Mouse (Mus musculus) skeletal muscle tissue, adult 2 months (tissue): ENCODE results near the gene S100a4.

Experiments used
- DNase-seq: peaks from one replicate; pipeline ENCODE4 v3.0.0-alpha.2; 2012; ENCODE audit warnings: low read depth, low spot score

The S100a4 gene

DNA sequence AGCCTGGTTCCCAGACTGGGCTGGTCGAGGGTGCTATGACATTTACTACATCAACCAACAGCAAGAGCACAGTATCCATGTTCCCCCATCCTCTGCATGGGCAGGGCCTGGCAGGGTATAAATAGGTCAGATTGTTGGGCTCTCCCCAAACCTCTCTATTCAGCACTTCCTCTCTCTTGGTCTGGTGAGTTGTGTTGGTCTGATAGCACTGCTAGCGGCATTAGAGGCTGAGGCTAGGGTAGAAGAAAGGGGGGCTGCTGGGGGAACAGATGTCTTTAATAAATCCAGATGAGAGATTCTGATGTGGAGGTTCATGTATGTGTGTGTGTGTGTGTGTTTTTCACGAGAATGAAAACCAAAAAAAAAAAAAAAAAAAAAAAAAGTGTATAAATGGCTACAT is at the start of gene S100a4:
TSS of gene S100a4 (plus strand) at position 149 of the 400 bp plus-strand sequence.
- DNase-seq = no peak

DNA sequence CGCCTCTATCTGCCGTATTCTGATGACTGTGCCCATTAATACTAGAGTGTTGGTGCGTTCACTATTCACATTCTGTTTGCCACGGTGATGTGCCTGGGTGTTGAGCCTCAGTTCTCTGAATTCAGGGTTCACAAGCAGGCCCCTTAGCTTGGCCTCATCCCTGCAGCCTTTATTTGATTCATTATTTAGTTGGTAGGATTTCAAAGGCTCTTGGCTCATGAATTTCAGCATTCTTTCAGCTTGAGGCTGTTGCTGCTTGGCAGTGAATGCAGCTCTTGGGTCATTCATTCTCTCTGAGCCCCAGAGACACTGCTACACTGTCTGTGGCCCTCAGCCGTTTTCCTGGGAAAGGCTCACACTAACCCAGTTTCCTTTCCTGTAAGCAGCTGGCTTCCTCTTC is 47.6 kb upstream of the S100a4 start:
- peak; percentile 56 for DNase-seq

DNA sequence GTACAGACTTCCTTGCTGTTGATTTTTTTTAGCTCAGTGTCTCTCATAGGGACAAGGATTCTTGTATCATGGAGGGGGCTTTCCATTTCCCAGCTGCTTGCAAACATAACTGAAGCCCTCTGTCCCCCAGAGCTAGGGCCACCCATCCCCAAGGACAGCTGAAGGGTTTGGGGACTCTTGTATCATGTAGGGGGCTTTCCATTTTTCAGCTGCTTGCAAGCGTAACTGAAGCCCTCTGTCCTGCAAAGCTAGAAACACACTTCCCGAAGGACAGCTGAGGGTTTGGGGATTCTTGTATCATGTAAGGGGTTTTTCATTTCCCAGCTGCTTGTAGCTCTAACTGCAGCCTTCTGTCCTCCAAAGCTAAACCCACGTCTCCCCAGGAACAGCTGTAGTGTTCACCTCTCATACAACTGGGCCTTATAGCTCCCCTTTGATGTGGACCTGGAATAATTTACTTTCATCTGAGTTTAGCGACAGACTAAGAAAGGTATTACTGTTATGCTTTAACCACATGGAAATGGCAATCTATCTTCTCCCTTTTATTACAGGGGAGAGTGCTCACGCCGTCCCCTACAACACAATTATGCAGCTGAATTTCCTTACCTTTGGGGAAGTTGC is 43.5 kb upstream of the S100a4 start, which contains the start of gene S100a3:
TSS of gene S100a3 (plus strand) at position 571 of the 621 bp plus-strand sequence.
- DNase-seq = no peak

DNA sequence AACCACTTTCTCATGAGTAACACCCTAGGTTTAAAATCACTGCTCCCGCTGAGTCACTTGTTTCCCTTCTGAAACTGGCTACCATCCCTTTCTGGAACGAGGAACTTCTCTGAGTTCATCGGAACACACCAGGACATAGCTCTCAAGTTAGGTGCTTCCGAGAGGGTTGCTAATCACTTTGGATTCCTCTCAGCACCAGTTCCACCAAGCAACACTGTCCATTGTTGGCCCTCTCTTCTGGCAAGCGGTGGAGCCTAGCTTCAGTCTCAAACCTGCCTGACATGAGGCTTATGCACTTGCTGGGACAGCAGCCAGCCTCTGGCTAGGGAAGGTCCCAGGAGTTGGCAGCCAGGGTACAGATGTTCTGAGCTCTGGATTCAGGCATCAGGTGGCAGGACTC is 28.9 kb upstream of the S100a4 start:
- DNase-seq = peak; percentile 68

DNA sequence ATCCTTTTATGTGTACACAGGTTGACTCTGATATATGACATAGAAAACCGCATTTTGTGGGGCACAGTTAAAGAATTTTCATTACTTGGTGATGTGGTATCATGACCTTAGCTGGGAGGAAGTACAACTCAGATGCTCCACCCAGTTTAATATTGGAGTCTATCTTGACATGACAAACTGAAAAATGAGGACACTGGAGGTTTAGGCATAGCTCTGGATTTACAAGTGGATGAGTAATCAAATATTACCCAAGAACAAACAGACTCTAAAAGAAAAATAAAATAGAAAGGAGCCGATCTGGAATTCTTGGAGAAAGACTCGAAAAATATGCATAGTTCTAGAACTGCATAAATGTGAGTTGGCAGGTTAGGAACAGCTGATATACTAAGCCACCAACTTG is 28.3 kb upstream of the S100a4 start:
- DNase-seq = peak; percentile 28

DNA sequence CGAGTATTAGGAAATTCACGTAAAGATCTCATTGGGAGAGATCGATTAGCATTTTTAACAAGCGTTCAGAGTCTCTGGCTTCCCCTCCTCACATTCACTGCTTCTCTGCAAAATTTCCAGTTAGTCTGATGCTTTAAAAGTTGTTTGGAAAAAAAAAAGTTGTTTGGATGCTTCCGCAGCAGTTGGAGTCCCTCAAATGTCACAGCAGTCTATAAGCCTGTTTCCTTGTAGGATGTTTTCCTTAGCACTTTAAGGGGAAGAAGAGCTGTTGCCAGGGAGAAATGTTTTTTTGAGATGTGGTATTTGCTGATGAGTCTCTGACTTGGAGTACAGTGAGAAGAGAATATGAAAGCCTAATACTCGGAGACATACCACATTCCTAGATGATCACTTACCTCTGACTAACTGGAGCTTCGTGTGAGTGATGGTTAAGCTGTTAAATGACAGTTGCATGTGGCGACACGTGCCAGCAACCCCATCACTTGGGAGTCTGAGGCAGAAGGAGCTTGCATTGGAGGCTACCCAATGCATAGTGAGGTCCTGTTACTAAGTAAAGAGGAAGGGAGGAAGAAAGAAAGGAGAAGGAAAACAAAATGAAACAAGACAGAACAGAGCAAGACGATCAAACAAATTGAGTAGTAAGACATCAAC is 27.1 kb upstream of the S100a4 start:
- no peak for DNase-seq

DNA sequence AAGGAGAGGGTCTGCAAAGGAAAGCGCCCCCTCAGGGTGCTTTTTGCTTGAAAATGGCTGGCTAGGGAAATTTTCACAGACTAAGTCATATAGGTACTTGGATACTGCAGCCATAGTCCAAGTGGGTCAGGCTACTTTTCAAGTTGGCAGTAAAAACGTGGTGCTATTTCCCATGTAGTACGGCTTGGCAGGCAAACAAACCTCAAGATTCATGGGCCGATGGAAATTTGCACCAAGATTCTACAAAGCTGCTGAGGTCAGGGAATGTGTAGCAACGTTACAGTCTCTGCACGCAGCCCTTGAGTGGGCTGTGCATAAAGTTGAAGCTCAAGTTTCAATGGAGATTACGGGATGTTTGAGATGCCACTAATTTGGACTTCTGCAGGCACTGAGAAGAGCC is 24.1 kb upstream of the S100a4 start:
- DNase-seq = no peak

DNA sequence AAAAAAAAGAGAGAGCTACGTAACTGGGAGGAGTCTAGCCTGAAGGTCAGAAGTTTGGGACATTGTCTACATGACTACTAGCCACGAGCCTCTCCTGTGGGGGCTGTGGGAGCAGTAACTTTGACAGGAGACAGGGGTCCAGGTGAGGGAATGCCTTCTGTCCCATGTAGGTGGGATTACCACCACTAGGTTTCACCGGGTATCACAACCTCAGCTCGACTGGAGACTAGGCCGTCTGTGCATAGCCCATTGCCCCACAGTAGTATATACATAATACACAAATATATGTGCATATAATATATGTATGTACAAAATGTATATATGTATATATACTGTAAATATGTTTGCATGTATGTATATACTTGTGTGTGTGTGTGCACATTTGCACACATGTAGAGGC is 22.4 kb upstream of the S100a4 start:
- DNase-seq = no peak

DNA sequence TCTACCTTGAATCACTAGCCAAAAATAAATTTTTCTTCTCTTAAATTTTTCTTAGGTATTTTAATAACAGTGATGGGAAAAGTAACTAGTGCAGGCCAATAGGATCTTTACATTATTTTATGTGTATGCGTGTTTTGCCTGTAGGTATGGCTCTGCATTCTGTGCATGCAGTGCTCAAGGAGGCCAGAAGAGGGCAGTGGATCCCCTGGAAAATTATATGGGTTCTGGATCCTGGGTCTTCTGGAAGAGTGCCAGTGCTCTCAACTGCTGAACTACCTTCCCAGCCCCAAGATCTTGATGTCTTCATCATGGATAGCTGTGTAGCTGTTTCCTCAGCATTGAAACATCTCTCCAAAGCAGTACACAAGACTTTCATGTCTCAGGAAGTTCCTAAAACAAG is 21.4 kb upstream of the S100a4 start:
- no peak for DNase-seq

DNA sequence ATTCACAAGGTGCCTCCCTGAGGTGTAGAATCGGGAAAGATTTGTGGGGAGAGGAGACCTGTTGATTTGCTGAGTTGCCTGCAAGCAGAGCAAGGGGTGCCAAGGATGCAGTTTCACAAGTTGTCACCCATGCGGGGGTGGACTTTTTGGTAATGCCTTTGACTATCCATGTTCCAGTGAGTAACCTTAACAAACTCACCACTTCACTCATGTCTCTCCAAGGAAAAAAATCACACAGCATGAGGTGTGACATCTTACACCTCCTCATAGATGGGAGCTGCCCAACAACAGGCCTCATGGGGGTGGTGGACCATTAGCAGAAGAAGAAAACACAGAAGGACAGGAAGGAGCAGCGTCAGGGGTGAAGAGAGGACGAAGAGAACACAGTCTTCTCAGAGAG is 21.0 kb upstream of the S100a4 start:
- DNase-seq = no peak

DNA sequence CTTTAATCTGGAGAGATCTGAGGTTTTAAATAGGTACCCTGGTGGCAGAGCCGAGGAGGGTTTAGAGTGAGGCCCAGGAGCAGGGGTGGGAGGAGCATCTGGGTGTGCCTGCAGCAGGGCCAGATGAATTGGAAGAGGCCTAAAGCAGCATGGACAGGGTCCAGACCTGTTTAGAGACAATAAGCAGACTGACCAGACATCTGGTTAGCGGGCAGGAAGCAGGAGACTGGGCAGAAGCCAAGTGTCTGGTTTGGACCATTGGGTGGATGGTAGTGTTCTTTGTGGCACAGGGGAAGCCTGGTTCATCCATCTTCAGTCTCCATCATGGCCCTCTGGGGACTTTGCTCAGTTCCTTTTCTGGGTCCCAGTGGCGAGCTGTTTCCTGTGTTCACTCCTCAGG is 19.7 kb upstream of the S100a4 start:
- no peak for DNase-seq

DNA sequence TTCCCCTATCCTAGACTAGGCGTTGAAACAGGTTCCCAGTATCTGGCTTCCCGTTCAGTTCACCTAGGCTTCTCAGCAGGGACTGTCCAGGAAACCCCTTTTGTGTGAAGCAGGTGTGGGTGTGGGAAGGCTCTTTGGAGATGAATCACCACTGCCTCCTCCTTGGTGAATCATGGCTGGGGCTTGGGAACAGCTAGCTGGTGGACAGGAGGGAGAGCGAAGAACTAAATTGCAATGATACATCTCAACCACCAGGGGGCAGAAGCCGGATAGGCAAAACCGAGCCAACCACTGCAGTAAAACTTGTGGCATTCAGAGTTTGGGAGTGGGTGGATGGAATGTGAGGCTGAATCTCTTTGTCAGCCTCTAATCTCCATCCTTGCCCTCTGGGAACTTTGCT is 18.0 kb upstream of the S100a4 start:
- peak; percentile 84 for DNase-seq

DNA sequence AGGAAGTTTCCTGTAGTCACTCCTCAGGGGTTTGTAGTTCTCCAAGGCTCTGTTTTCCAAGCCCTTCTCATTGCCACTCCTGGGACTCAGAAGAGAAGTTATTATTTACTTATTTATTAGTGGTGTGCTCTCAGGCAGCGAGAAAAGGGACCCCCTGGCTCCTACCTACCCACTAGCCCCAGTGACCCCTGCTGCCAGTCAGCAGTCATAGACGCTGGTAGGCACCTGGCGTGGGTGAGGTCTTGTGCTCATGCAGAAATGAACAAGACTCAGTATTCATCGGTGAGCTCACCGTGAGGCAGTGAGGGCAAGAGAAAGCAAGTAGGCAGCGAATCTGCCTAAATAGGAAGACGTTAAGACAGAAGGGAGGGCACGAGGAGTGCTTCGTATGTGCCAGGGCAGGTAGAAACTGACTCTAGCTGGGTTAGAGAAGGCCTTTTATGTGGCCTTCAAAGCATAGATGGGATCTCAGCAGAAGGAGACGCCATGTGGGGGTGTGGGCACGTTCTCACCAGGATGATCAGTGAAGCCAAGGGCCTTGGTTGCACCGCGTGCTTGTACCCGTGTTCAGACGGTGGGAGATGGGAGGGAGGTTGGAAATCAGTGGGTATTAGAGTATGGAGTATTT is 17.4 kb upstream of the S100a4 start:
- DNase-seq = no peak

DNA sequence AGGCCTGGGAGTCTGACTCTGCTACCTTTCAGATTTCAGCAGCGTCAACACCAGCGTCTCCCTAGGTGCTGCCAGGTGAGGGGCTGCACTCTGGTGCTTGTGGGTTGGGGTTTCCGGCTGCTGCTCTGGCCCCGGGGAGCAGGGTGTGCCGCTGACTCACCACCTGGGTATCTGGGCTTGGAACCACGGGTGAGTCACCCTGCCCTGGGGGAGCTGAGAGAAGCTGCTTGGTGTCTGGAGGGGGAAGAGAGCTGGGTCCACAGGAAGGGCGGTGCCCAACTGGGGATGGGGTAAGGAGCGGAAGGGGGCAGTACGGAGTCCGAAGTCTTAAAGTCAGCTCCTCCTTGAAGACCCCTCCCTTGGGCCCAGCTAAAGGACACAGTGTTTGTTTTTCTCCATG is 16.7 kb upstream of the S100a4 start:
- DNase-seq = peak; percentile 88

DNA sequence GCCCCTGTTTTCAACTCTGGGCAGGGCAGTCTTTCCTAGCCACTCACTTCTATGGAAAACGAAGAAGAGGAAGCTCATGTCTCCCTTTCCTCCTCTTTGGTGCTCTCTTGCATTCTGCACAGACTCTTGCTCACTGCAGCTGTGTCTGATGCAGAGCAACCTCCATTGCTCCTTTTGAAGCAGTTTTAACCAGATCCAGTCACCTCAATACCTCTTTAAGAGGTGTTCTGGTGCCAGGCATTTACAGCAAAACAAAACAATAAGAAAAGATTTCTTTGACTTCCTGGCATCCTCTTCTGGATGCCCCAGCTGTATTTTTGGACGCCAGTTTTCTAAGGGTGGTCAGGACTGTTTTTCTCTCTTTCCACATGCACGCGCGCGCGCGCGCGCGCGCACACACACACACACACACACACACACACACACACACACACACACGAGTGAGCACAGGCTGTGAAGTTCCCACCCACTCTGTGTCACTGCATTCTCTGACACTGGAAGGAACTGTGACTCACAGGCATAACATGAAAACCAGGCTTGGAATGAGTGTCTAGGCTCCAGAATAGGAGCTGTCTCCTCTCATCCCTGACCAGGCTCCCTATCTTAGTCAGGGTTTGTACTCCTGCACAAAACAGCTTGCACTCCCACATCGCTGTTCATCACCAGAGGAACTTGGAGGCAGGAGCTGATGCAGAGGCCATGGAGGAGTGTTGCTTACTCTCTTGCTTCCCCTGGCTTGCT is 16.0 kb upstream of the S100a4 start:
- peak; percentile 70 for DNase-seq

DNA sequence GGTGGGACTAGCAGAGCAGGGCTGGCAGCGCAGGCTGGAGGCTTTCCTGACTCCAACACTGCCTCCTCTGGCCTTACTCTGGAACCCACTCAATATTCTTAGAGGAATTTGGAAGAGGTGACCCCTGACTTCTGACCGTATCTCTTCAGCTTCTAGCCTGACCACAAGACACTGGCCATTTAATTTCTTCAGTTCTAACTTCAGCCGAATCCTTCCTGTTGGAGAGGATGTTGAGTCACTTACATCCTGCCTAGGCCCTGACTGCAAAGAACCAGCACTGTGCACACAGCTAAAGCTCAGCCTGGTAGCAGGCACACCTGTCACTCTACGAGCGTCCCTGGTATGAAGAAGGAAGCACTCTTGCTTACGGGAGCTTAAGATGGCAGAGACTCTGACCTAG is 14.2 kb upstream of the S100a4 start:
- DNase-seq = no peak

DNA sequence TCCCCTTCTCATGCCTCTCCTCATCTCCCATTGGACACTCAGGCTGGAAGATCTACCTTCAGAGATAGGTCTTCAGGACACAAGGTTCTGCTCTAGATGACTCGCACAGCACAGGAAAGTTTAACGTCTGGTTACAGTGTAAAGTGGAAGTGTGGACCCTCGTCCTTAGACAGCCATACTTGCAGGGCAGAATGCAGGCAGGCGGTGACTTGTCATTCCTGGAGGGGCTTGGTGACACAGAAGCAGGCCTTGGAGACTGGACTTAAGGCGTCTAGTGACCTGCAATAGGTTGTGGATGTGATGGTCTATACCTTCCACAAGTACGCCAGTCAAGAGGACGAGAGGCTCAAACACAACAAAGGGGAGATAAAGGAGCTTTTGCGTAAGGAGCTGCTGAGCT is 13.6 kb upstream of the S100a4 start, which contains the start of gene S100a2:
TSS of gene S100a2 (plus strand) at position 301 of the 400 bp plus-strand sequence.
- DNase-seq = no peak

DNA sequence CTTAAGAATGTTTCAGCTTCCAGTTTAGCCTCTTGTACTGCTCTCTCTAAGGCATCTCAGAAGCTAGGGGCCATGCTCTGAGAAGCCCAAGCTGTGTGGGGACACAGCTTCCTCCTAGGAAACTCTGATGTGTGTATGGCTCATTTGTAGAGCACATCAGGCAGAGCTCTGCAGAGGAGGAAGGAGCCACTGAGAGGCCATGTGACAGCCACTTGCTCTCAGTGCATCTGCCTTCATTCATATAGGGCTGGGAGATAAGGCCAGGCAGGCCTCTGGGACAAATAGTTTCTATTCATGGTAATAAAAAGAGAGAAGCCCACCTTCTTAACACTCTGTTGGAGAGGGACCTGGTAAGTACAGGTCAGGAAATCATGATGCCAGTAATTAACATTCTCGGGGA is 9.1 kb upstream of the S100a4 start:
- DNase-seq = no peak

DNA sequence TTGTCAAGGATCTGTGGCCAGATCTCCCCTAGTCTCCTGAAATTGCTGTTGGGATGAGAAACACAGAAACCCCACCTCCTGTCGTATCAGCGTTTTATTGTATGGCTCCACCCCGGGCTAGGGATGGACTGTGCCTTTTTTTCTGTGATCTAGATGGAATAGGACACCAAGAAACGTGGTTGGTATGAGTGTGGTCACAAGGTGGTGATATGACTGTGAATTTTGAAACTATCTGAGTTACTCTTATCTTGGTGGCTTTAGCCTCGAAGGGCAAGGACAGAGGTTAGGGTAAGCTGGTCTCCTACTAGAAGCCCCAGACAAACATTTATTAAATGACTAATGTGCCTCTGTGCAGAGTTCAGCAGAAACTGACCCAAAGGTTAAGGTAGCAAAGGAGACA is 8.0 kb upstream of the S100a4 start:
- no peak for DNase-seq

DNA sequence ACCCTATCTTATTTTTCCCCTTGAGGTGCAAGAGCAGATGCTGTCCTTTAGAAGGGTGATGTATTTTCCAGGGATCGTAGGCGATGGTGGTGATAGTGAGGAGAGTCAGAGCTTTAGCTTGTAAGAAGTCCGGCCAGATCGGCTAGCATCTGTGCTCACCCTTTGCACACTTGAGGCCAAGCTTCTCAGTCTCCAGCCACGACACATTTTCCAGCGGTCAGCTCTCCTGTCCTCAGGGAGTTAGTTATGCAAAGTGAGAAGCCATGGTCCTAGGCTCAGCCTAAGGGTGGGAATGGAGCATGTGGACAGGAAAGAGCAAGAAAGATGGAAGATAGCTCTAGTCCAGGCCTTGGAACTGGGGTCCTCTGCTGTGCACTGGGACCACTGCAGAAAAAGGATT is 6.8 kb upstream of the S100a4 start:
- DNase-seq = no peak

DNA sequence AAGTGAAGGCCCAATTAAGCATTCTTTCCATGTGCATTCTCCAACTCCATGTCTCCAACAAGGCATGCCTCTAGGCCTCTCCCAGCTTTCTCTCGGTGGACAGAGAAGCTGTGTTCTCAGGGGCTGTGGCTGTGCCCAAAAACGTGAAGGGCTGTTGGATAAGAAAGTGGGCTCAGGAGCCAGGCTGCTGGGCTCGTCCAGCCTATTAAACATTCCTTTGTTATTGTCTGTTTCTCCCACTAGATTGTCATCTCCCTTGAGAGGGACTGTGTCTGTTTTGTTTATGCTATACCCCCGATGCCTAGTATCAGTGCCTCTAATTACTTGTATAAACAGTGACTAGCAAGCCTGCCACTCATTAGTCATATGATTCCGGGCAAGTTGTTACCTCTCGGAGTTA is 5.8 kb upstream of the S100a4 start:
- DNase-seq = no peak

DNA sequence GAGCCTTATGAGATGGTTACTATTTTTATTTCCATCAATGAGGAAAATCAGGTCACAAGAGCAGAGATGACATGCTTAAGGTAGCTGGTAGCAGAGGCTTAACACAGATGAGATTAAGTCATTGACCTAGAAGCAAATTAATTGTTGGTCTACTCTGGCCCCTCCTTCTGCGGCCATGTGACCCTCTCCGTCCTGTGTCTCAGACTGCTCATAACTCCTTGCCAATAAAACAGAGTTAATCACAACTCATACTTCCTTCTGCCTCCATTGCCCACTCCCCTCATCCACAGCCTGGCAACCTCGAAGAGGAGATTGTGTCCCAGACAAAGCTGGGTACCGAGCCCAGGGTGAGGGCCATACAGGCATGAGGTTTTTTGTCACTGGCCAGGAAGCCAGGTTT is 5.4 kb upstream of the S100a4 start:
- DNase-seq = no peak
